Mouse (Mus musculus) kidney, adult 8-10 months (tissue): ENCODE results near the gene Phlda2.
"Not testable (repeated sequence)": the region's sequence is repeated elsewhere in the genome, so short reads cannot be mapped to it uniquely, and the experiment has no call there.

Source experiments
- DNase-seq, 2 experiments: peaks; one replicate each; pipeline ENCODE4 v3.0.0; 2022

Gene Phlda2

DNA sequence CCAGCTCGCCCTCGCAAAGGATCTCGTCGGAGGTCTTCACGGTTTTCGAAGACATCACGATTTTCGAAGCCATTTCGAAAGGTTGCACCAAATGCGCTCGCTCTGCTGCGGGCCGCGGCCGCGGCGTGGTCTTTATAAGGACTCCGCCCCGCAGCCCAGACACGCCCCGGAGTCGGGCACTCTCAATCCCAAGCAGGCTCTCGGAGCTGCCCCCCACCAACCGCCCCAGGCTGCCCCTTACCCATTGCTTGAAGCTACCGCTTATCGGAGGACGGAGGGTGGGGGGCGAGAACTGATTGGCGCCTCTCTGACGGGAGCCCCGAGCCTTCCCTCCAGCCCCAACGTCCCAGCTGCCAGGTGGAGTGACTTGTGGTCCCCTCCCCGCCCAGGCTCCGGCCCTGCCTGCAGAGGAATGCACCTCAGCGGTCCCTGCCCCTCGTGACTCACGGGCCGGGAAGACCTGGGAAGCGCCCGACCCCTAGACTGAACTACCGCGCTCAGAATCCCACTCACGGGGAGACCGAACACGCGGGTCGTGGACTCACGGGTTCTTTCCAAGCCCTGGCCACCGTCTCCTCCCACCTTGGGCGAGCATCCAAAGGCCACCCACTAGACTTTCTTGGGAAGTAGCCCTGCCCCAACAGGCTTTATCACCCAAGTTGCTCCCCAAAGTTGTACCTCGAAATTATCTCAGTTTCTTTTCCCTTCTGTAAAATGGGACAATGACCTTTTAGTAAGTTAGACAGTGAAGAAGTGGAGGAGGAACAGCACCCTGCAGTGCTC is at the start of gene Phlda2:
Gene Phlda2 (minus strand): TSS at position 733 of the 783 bp plus-strand sequence.
- DNase-seq, result peak; percentile 44 to 68

DNA sequence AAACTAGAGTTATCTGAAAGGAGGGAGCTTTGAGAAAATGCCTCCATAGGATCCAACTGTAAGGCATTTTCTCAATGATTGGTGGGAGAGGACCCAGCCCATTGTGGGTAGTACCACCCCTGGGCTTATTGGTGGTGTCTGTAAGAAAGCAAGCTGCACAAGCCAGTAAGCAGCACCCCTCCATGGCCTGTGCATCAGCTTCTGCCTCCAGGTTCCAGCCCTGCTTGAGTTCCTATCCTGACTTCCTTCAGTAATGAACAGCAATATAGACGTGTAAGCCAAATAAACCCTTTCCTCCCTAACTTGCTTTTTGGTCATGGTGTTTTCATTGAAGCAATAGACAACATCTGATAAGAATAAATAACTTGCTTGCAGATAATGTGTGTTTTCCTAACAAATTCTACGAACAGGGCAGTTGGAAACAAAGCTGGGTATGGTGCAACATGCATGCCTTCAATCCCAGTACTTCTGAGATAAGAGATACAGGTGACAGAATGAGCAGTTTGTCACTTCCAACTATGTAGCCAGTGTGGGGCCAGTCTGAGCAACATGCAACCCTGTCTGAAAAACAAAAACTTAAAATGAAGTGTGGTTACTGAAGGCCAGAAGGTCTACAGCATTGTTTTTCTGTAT is 46.8 kb upstream of the Phlda2 start:
- no peak for DNase-seq

DNA sequence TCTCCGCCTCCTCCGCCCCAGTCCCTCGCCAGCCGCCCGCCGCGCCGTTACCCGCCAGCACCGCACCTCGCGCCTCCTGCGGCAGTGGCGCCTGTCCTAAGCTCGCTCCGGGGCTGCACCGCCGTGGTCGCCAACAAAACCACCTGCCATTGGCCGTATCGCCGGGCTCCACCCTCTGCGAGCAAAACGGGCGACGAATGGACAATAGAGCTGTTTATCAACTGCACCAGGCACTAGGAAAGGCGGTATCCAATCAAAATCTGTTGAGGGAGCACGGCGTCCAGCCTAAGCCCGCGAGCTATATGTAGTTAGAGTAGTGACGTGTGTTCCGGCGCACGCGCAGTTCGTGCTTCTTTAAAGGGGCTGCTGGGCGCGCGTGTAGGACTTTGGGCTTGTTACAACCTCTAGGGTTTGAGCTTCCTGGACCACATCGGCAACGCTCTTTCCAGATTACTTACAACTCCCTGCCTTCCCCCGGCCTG is 46.1 kb upstream of the Phlda2 start, which contains the start of gene Nap1l4:
Gene Nap1l4 (minus strand): TSS at position 131 of the 482 bp plus-strand sequence.
- DNase-seq, result peak; percentile 99 to 100

DNA sequence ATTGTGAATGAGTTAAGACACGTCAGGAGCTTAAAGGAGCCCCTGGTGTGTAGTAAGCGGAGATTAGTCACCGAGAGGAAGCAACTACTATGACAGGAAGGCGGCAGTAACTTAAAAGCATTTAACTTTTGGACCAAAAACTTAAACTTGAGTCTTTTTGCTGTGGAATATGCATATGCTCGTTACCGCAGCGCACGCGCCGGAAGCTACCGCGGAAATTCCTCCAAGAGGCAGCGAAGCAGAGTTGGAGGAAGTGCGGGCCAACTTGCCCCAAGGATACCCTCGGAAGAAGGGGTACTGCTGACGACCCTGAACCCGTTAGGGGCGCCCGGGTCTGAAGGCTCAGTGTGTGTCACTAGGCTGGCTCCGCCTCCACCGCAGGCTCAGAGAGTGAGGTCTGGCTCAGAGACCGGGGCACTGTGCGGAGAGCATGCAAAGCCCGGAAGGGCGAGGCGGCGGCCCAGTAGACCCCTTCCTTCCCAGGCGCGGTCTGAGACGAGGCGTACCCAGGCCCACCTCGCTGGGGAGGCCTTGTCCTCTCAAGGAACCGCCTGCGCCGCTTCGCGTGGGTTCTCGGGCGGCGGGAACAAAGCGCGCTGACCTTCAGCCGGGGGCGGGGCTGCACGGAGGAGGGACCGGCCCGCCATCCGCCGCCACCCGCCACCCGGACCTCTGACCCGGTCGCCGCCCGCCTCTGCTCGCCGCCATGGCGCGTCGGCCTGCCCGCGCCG is 45.4 kb upstream of the Phlda2 start:
- peak; percentile 14 to 88 for DNase-seq

DNA sequence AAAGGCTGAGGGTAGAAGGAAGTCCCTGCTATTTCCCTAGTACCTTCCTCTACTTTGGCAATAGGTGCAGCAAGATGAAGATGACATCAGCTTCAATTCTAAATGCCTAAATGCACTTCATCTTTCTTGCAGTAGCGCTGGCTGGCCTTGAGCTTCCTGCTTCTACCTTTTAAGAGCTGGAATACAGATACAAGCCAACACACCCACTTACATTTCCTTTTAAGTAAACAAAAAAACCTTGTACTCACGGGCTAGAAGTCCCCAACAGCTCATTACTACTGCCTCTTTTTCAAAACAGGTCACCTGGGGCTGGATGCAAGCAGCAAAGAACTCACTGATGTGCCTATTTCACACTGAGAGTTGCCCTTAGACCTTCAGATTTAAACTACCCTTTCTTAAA is 43.6 kb upstream of the Phlda2 start:
- DNase-seq, result no peak

DNA sequence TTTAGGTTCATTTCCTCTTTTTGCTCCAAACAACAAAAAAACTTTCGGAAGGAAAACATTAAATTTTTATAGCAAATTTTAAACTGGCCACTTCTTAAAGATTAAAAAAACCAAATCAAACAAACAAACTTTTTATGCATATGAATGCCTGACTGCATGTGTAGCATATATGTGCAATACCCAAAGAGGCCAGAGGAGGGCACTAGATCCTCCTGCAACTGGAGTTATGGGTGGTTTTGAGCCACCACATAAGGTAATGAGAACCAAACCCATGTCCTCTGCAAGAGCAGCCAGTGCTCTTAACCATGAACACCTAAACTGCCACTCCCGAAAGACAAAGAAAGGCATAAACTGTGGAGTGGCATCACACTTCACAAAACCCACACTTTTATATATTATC is 41.4 kb upstream of the Phlda2 start:
- no peak for DNase-seq

DNA sequence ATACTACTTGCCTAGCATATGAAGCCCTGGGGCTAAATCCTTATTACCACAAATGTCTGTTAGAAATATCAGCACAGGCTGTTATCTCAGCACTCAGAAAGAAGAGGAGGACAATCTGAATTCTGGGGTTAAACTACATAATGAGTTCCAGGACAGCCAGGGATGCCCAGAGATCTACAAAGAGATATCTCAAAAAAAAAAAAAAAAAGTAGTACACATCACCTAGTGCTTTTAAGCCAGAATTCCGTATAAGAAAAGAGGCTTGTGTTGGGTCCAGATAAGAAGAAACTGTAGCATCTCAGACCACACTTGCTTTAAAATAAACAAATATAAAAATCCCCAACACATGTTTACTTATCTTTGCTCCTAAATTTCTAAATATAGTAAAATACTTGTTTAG is 35.7 kb upstream of the Phlda2 start:
- no peak for DNase-seq

DNA sequence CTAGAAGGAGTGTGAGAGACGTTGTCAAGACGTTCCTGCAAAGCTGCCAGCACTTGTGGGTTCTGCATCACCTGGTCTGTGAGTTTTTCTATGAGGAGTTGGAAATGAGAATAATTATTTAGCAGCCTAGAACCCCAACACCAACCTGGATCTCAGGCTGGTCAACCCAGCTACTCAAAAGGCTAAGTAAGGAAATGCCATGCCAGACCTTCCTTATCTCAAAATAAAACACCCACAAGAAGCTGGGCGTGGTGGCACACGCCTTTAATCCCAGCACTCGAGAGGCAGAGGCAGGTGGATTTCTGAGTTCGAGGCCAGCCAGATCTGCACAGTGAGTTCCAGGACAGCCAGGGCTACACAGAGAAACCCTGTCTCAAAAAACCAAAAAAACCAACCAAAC is 35.3 kb upstream of the Phlda2 start:
- not testable (repeated sequence) for DNase-seq

DNA sequence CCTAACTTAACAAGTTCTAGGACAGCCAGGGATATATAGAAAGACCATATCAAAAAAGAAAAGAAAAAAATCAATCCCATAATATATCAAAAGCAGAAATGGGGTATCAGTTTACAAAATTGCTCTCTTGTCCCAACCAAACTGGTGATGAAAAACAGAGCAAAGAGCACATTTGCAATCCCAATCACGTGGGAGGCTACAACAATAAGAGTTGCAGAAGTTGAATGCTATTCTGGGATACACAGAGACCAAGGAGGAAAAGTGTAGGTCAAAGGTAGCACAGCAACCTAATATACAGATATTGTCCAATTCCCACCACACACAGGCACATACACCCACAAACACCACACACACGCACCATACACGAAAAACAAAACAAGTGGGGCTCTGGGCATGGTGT is 33.3 kb upstream of the Phlda2 start:
- DNase-seq, result no peak

DNA sequence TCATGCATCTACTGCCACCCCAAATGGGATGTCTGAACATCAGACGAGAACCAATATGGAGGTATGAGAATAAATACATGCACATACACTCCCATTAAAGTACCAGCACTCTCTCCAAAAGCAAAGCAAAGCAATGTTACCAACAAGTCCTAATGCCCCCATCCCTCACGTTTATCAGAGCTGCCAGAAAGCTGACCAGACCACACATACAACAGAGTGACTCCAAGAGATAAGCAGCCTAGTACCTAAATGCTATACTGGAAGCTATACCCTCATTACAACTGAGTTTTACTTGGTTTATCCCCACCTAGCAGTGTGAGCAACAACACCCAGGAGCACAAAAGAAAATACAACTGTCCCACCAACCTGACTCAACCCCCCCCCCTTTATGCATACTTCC is 30.3 kb upstream of the Phlda2 start:
- no peak for DNase-seq

DNA sequence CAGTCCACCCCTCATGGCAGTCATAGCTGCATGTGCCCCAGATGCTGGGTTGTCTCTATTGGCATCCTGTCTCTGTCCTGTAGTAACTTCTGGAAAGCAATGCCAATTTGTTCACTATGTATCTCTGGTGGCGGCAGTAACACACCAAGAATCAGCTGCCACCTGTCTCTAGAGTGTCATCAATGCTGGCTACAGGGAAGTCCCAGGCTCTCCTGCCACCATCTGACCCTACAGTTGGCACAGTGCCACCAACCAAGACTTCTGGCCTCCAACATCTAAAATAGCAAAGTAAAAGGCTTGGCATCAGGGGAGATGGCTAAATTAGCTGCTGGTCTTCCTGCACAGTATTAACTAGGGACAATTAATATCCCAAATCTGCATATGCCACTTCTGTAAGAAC is 29.5 kb upstream of the Phlda2 start:
- no peak for DNase-seq

DNA sequence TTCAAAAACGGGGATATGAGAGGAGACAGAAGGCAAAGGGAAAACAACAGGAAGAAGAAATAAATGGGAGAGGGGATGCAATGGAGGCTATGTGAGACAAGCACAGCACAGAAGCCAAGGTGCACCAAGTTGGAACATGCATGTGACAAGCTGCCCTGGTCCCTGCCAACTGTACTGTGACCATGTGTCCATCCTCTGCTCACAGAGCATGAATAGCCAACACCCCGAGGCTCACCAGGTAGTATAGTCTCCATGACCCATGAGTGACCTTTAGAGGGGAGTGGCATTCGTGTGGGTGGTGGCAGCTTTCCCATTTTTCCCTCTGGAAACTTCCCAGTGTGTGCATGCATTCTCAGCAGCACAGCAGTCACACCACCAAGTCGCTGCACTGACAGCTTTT is 16.4 kb upstream of the Phlda2 start:
- DNase-seq, result no peak

DNA sequence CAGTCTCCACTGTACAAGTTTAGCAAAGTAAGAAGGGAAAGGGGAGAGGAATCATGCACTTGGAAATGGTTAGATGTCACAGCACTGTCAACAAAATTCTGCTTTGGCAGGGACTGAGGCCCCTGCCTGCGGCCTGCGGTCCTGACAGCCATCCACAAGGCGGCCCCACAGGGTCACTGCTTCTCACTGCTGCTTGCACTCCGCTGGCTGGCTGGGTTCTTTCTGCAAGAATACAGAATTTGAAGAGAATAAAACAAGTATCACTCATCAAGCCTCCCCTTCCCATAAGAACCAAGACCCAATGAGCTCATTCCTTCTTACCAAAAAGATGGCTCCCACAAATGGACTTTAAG is 11.4 kb upstream of the Phlda2 start:
- DNase-seq, result no peak

DNA sequence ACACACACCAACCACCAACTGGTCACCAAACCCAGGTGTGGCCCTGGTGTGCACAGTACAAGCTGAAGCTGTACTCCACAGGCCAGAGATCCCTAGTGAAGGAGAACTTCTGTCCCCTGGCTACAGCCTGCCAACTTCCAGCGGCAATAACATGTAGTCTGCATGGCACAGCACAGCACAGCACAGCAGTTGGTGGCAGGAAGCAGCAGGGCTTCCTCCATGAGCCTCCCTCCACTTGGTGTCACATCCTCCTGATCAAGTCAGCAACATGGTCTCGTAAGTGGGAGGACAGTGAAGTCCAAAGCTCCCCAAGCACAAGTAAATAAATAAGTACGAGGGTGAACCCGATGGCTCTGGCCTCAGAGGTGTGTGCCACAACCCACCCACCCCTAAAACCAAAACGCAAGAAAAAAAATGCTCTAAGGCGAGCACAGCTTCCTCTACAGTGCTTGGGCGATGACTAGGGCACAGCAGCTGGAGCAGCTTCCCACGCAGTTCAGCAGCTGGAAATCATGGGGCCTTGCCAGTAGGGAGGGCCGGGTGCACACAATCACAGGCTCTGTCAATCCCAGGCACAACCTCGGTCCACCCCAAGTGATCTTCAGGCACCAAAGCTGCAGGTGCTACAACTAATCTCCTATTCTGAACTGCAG is 10.9 kb upstream of the Phlda2 start:
- DNase-seq, result no peak

DNA sequence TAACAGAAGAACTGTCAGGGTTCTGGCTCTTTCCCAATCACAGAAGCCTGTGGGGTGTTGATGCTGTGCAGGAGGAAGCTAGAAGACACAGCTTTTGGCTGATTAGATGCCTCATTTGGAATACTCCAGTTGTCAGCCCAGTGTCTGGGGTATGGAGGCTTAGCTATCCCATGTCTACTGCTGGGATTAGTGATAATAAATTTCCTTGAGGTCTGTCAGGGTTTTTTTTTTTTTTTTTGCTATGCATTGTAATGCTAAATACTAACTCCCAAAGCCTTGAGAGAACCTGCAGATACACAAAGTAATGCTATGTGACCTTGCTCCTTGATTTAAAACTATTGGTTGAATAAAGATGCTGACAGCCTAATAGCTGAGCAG is 8.4 kb upstream of the Phlda2 start:
- DNase-seq, result no peak

DNA sequence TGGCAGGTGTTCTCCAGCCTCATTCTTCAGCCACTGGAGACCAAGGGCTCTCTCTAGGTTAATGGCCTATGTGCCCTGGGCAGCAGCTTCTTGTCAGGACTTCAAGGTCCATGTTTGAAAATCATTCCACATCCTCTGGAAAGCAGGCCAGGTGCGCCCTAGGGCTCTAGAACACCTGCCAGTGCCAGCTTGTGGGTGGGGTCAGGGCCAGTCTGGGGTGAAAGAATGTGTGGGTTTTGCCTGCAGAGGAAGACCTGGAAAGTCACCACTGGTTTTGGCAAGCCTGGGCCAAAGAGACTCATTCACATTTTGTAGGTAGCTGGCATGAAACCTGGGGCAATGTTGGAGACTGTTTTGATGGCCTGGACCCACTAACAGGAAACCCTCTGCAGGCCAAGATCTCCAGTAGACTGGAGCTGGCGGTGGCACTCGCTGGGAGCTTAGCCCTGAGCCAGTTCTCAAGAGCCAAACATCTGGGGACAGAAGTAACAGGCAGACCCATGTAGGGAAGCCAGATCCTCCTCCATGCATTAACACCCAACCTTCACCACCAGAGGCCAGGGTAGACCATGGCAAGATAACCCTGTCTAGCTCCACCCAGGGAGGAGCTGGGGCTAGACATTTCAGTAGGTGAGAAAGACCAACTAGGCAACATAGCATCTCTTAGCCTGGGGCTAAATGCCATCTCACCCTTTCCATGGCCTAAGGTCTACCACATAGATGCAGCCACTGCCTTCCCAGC is 7.8 kb upstream of the Phlda2 start:
- peak; percentile 54 to 67 for DNase-seq

DNA sequence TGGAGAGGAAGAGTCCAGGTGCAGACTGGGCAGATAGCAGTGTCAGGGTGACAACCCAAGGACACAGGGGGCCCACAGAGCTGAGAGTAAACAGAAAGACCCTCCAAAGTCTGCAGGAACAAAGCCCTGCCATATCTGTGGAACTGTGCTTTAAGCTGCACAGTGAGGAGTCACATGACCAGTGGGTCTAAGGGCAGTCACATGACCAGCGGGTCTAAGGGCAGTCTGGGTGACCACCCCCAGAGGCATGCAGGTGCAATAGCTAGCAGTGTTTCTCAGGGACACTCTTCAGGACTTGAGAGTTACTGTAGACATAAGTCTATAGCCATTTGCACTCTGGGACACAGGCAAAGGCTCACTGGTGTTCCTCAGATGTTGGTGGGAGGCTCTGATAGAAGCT is 6.6 kb upstream of the Phlda2 start:
- peak; percentile 54 to 59 for DNase-seq

DNA sequence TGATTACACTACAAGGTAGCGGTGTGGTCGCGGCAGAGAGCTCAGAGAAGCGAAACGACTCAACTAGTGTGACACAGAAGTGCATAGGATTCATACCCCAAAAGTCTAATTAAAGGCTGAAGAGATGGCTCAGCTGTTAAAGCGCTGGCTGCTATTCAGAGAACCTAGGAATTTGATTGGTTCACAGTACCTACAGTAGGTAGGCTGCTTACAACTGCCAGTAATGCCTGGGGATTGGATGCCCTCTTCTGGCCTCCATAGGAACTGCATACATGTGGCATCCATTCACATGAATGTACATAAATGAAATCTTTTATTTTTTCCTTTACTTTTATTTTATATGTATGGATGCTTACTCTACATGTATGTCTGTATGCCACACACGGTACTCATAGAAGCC is 3.7 kb upstream of the Phlda2 start:
- peak; percentile 71 to 83 for DNase-seq

DNA sequence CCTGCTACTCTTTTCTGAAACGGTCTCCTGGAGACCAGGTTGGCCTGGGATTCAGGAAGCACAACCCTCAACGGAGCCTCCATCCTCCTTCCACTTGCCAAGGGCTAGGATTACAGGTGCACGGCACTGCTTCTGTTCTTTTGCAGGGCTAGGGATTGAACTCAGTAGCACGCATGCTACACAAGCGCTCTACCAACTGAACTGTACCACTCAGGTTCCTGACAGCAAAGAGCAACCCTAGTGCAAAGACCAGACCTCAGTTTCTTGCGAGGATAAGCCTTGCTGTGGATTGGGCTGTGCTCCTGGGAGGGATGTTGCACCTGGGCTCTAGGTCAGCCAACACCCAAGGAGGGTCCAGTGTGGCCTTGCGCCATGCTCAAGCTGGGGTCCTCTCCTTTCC is 3.3 kb upstream of the Phlda2 start:
- no peak for DNase-seq

DNA sequence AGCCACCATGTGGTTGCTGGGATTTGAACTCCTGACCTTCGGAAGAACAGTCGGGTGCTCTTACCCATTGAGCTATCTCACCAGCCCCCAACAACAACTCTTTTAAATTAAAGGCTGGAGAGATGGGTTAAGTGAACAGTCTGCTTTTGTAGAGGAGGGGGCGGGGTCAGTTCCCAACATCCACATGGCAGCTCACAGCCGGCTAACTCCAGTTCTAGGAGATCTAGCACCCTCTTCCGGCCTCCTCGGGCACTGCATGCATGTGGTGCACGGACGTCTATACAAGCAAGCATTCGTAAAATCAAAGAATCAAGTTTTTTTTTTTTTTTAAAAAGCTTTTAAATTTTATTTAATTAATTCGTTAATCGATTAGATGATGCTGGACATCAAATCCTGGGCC is 2.9 kb upstream of the Phlda2 start:
- peak; percentile 82 to 94 for DNase-seq

DNA sequence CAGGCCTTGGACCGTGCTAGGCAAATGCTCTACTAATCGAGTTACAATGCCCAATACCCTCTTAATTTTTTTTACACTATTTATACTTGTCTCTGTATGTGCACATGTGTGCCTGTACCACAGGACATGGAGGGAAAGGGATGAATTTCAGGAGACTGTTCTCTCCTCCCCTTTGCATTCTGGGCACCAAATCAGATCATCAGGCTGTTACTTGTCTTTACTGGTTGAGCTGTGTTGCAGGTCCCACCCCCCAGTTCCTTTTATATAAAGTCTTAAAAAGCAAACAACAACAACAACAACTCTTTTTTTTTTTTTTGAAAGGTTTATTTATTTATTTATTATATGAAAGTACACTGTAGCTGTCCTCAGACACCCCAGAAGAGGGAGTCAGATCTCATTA is 2.5 kb upstream of the Phlda2 start:
- DNase-seq, result no peak

DNA sequence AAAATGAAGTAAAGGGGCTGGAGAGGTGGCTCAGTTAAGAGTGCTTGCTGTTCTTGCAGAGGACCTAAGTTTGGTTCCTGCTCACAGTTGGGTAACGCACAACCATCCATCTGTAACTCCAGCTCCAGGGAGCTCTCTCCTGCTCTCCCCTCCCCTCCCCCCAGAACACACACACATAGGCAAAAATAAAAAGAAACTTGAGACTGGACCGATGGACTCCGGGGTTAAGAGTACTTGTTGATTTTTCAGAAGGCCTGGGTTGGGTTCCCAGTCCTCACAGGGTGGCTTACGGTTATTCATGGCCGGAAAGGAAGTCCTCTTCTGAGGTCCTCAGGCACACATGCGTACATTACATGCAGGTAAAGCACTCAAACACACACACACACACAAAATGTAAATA is 976 bp upstream of the Phlda2 start:
- peak in 1 of 2 experiments; percentile 49 for DNase-seq
